Mouse (Mus musculus): Measurements from ENCODE around the gene Bcl2l12. TPM values are rescaled to one million over a fixed set of nuclear protein-coding genes. Genes with fewer than 3 reads are reported as not detected.
A peak's percentile ranks its signal among the peaks of the same experiment; 100 is the strongest.

Bcl2l12 gene
- polyA plus RNA-seq (2016; fragmentation: Nextera tagmentation; extraction: Ambion mirVana) = 23.6 and 25.4 TPM in 2 replicates

- H3K4me2 ChIP-seq = peak within 1 kb of the TSS; percentile 96
- H3K27me3 ChIP-seq (replicated peaks) = no peaks in the 10 kb centered on the region
- H3K36me3 ChIP-seq = peaks cover 72% of the 10 kb centered on the region
- WGBS (ENCODE audit: insufficient replicate concordance) = under 1% methylated on average over 18 of the region's 18 CpGs
- peak; percentile 5; the same call in 1 of the 2 replicates for ATAC-seq
- H3K27ac ChIP-seq = peak within 1 kb of the TSS; percentile 94
- peak within 1 kb of the TSS; percentile 80 for H3K9ac ChIP-seq
- H3K4me3 ChIP-seq = peak within 1 kb of the TSS; percentile 77
- H3K9me3 ChIP-seq (replicated peaks) = no peaks in the 10 kb centered on the region
- peaks cover 56% of the 10 kb centered on the region for H3K4me1 ChIP-seq
Measured at GRCm38 (mm10) chr7:44998501-44998955, at the start of gene Bcl2l12. TSS of gene Bcl2l12 (minus strand) at chr7:44998712.

GRCm38 (mm10) chr7:45047491-45047890, 49.0 kb upstream of the Bcl2l12 start:
- ATAC-seq = no peak
- peaks cover 20% of the 10 kb centered on the region for H3K4me1 ChIP-seq
- no peak overlapping the region for H3K4me3 ChIP-seq
- H3K4me2 ChIP-seq = no peak overlapping the region
- WGBS (ENCODE audit: insufficient replicate concordance) = 85% methylated on average over 14 of the region's 14 CpGs
- H3K9ac ChIP-seq = no peak overlapping the region
- H3K27ac ChIP-seq = no peak overlapping the region
- no peaks in the 10 kb centered on the region for H3K9me3 ChIP-seq (replicated peaks)
- H3K27me3 ChIP-seq (replicated peaks) = no peaks in the 10 kb centered on the region
- H3K36me3 ChIP-seq = peaks cover 79% of the 10 kb centered on the region

- no peaks in the 10 kb centered on the region for H3K27me3 ChIP-seq (replicated peaks)
- WGBS (ENCODE audit: insufficient replicate concordance) = 88% methylated on average over 26 of the region's 26 CpGs
- no peaks in the 10 kb centered on the region for H3K9me3 ChIP-seq (replicated peaks)
- H3K36me3 ChIP-seq = peaks cover 85% of the 10 kb centered on the region
- H3K27ac ChIP-seq = no peak overlapping the region
- no peak for ATAC-seq
- no peak overlapping the region for H3K4me3 ChIP-seq
- H3K4me1 ChIP-seq = peaks cover 14% of the 10 kb centered on the region
- H3K4me2 ChIP-seq = no peak overlapping the region
- no peak overlapping the region for H3K9ac ChIP-seq
Measured at GRCm38 (mm10) chr7:45046853-45047350, 48.4 kb upstream of the Bcl2l12 start.

GRCm38 (mm10) chr7:45045741-45046140, 47.2 kb upstream of the Bcl2l12 start:
- H3K36me3 ChIP-seq = peaks cover 97% of the 10 kb centered on the region
- no peak for ATAC-seq
- WGBS (ENCODE audit: insufficient replicate concordance) = 88% methylated on average over 22 of the region's 22 CpGs

GRCm38 (mm10) chr7:45043307-45043706, 44.8 kb upstream of the Bcl2l12 start:
- 93% methylated on average over 14 of the region's 14 CpGs for WGBS (ENCODE audit: insufficient replicate concordance)

More at GRCm38 (mm10) chr7:45045741-45046140, 47.2 kb upstream of the Bcl2l12 start:
- H3K9me3 ChIP-seq (replicated peaks) = no peaks in the 10 kb centered on the region
- H3K4me1 ChIP-seq = peaks cover 2% of the 10 kb centered on the region
- H3K4me3 ChIP-seq = no peak overlapping the region
- H3K27me3 ChIP-seq (replicated peaks) = no peaks in the 10 kb centered on the region
- H3K9ac ChIP-seq = no peak overlapping the region
- no peak overlapping the region for H3K27ac ChIP-seq
- H3K4me2 ChIP-seq = no peak overlapping the region

GRCm38 (mm10) chr7:45040851-45041250, 42.3 kb upstream of the Bcl2l12 start:
- no peaks in the 10 kb centered on the region for H3K9me3 ChIP-seq (replicated peaks)
- peaks cover 99% of the 10 kb centered on the region for H3K36me3 ChIP-seq
- WGBS (ENCODE audit: insufficient replicate concordance) = 87% methylated on average over 9 of the region's 9 CpGs
- no peak for ATAC-seq
- H3K4me3 ChIP-seq = no peak overlapping the region
- no peaks in the 10 kb centered on the region for H3K27me3 ChIP-seq (replicated peaks)
- H3K9ac ChIP-seq = no peak overlapping the region
- no peak overlapping the region for H3K27ac ChIP-seq
- no peak overlapping the region for H3K4me2 ChIP-seq
- no peaks in the 10 kb centered on the region for H3K4me1 ChIP-seq

More at GRCm38 (mm10) chr7:45043307-45043706, 44.8 kb upstream of the Bcl2l12 start:
- no peaks in the 10 kb centered on the region for H3K4me1 ChIP-seq
- no peak for ATAC-seq
- H3K9ac ChIP-seq = no peak overlapping the region
- no peak overlapping the region for H3K27ac ChIP-seq
- no peaks in the 10 kb centered on the region for H3K27me3 ChIP-seq (replicated peaks)
- H3K4me3 ChIP-seq = no peak overlapping the region
- H3K4me2 ChIP-seq = no peak overlapping the region
- no peaks in the 10 kb centered on the region for H3K9me3 ChIP-seq (replicated peaks)
- peaks cover 99% of the 10 kb centered on the region for H3K36me3 ChIP-seq

GRCm38 (mm10) chr7:45038411-45038810, 39.9 kb upstream of the Bcl2l12 start:
- WGBS (ENCODE audit: insufficient replicate concordance) = 79% methylated on average over 9 of the region's 9 CpGs
- H3K4me3 ChIP-seq = no peak overlapping the region
- no peaks in the 10 kb centered on the region for H3K9me3 ChIP-seq (replicated peaks)

GRCm38 (mm10) chr7:45037720-45038361, 39.3 kb upstream of the Bcl2l12 start:
- Histone ChIP-seq H3K4me1 (no peaks in the 10 kb centered on the region), H3K4me2 (no peak overlapping the region), H3K27ac (no peak overlapping the region), H3K9me3 (replicated peaks) (no peaks in the 10 kb centered on the region), H3K27me3 (replicated peaks) (no peaks in the 10 kb centered on the region), H3K36me3 (peaks cover 99% of the 10 kb centered on the region), H3K9ac (no peak overlapping the region), H3K4me3 (no peak overlapping the region)
- peak; percentile 53; the same call in 1 of the 2 replicates for ATAC-seq
- 46% methylated on average over 7 of the region's 7 CpGs for WGBS (ENCODE audit: insufficient replicate concordance)

More at GRCm38 (mm10) chr7:45038411-45038810, 39.9 kb upstream of the Bcl2l12 start:
- Histone ChIP-seq H3K4me2 (no peak overlapping the region), H3K27ac (no peak overlapping the region), H3K36me3 (peaks cover 99% of the 10 kb centered on the region), H3K9ac (no peak overlapping the region), H3K27me3 (replicated peaks) (no peaks in the 10 kb centered on the region), H3K4me1 (no peaks in the 10 kb centered on the region)
- no peak for ATAC-seq

GRCm38 (mm10) chr7:45036702-45037101, 38.2 kb upstream of the Bcl2l12 start:
- Histone ChIP-seq H3K4me2 (no peak overlapping the region), H3K4me1 (no peaks in the 10 kb centered on the region), H3K27me3 (replicated peaks) (no peaks in the 10 kb centered on the region), H3K4me3 (no peak overlapping the region), H3K9ac (no peak overlapping the region), H3K9me3 (replicated peaks) (no peaks in the 10 kb centered on the region), H3K27ac (no peak overlapping the region), H3K36me3 (peaks cover 99% of the 10 kb centered on the region)
- 80% methylated on average over 11 of the region's 11 CpGs for WGBS (ENCODE audit: insufficient replicate concordance)
- ATAC-seq = no peak

- Histone ChIP-seq H3K4me2 (no peak overlapping the region), H3K36me3 (peaks cover 99% of the 10 kb centered on the region), H3K9me3 (replicated peaks) (no peaks in the 10 kb centered on the region), H3K27me3 (replicated peaks) (no peaks in the 10 kb centered on the region), H3K9ac (no peak overlapping the region), H3K27ac (no peak overlapping the region), H3K4me3 (no peak overlapping the region), H3K4me1 (no peaks in the 10 kb centered on the region)
- no peak for ATAC-seq
- WGBS (ENCODE audit: insufficient replicate concordance) = 77% methylated on average over 3 of the region's 3 CpGs
Measured at GRCm38 (mm10) chr7:45035631-45036030, 37.1 kb upstream of the Bcl2l12 start.

- WGBS (ENCODE audit: insufficient replicate concordance) = 87% methylated on average over 19 of the region's 19 CpGs
- Histone ChIP-seq H3K27me3 (replicated peaks) (no peaks in the 10 kb centered on the region), H3K4me1 (no peaks in the 10 kb centered on the region), H3K4me2 (no peak overlapping the region), H3K9me3 (replicated peaks) (no peaks in the 10 kb centered on the region), H3K36me3 (peaks cover 99% of the 10 kb centered on the region), H3K4me3 (no peak overlapping the region), H3K27ac (no peak overlapping the region), H3K9ac (no peak overlapping the region)
- ATAC-seq = no peak
Measured at GRCm38 (mm10) chr7:45033722-45034359, 35.3 kb upstream of the Bcl2l12 start.

GRCm38 (mm10) chr7:45030857-45031256, 32.3 kb upstream of the Bcl2l12 start:
- no peak for ATAC-seq
- 91% methylated on average over 8 of the region's 8 CpGs for WGBS (ENCODE audit: insufficient replicate concordance)
- Histone ChIP-seq H3K36me3 (peaks cover 91% of the 10 kb centered on the region), H3K27ac (no peak overlapping the region), H3K4me2 (no peak overlapping the region), H3K9me3 (replicated peaks) (no peaks in the 10 kb centered on the region), H3K4me1 (no peaks in the 10 kb centered on the region; the same call in 1 of the 2 replicates), H3K9ac (no peak overlapping the region), H3K27me3 (replicated peaks) (no peaks in the 10 kb centered on the region), H3K4me3 (no peak overlapping the region)

Measured in liver, embryonic 12.5 days (tissue).